Mouse (Mus musculus) liver, embryonic 14.5 days (tissue): ENCODE measurements around the gene Vwa7. TPM values are rescaled to one million over a fixed set of nuclear protein-coding genes. Genes with fewer than 3 reads are reported as not detected.

Experiments
- ATAC-seq: fragments of 200-750 bp; cut with Nextera tagmentation; 2 replicates; pipeline ENCODE4 v1.8.0; 2017; ENCODE audit warnings: moderate number of reproducible peaks, mild to moderate bottlenecking, moderate library complexity; ENCODE audit not compliant: insufficient read depth
- DNase-seq, 3 experiments: peaks; one replicate each; pipeline ENCODE4 v3.0.0-alpha.2; 2012 to 2013; ENCODE audit warnings: low read depth in 3 of 3, low spot score in 3 of 3
- H3K27ac ChIP-seq: fragments of 300-500 bp; sonication (generic); 2 replicates; pipeline ENCODE4 v1.5.1; 2014; ENCODE audit warnings: moderate library complexity, mild to moderate bottlenecking, control low read depth, inconsistent platforms
- H3K27me3 ChIP-seq: fragments of 300-500 bp; sonication (generic); 2 replicates; pipeline ENCODE4 v1.6.1; 2014; ENCODE audit warnings: mild to moderate bottlenecking, low read length, moderate library complexity; ENCODE audit not compliant: control insufficient read depth, insufficient read depth
- H3K36me3 ChIP-seq: fragments of 300-500 bp; sonication (generic); replicated peaks from 2 replicates; pipeline ENCODE4 v1.6.1; 2014; ENCODE audit warnings: low read depth; ENCODE audit not compliant: control insufficient read depth, insufficient read depth
- H3K4me1 ChIP-seq, 2 experiments: fragments of 200-500 bp in 1 of 2; fragments of 300-500 bp in 1 of 2; sonication (generic) in 1 of 2; replicated peaks; 2 replicates each; pipeline ENCODE4 v1.6.1; 2012 to 2014; ENCODE audit warnings: antibody characterized with exemption in 1 of 2, inconsistent platforms in 1 of 2, low read length in 1 of 2; ENCODE audit not compliant: control insufficient read depth in 2 of 2, insufficient read depth in 2 of 2
- H3K4me2 ChIP-seq: fragments of 300-500 bp; sonication (generic); 2 replicates; pipeline ENCODE4 v1.6.1; 2014; ENCODE audit warnings: low read depth, mild to moderate bottlenecking, control low read depth, moderate library complexity
- H3K4me3 ChIP-seq, 2 experiments: fragments of 200-500 bp in 1 of 2; fragments of 300-500 bp in 1 of 2; sonication (generic) in 1 of 2; 2 replicates each; pipeline ENCODE4 v1.5.1; 2012 to 2014; ENCODE audit warnings: low read depth in 2 of 2, low read length in 2 of 2, mild to moderate bottlenecking in 2 of 2, control low read depth in 1 of 2, inconsistent platforms in 1 of 2, moderate library complexity in 1 of 2; ENCODE audit not compliant: insufficient read depth in 1 of 2
- H3K9ac ChIP-seq: fragments of 300-500 bp; sonication (generic); replicated peaks from 2 replicates; pipeline ENCODE4 v1.6.1; 2014; ENCODE audit warnings: mild to moderate bottlenecking, control low read depth, moderate library complexity
- H3K9me3 ChIP-seq: fragments of 300-500 bp; sonication (generic); 2 replicates; pipeline ENCODE4 v1.6.1; 2016; ENCODE audit warnings: low read length, mixed read lengths; ENCODE audit not compliant: control insufficient read depth
- CTCF ChIP-seq: IDR thresholded peaks from 2 replicates; pipeline ENCODE4 v1.5.1; 2016; ENCODE audit warnings: antibody characterized with exemption, low read depth, control low read depth
- EP300 ChIP-seq: IDR thresholded peaks from 2 replicates; pipeline ENCODE4 v1.6.1; 2016; ENCODE audit warnings: antibody characterized with exemption, low read depth
- WGBS: fragments of 180-500 bp; shearing (Covaris S2); extraction: QIAGEN DNeasy Blood & Tissue Kit; methylation state at CpG from one replicate; pipeline ENCODE4 v1.1.7; 2014; ENCODE audit not compliant: insufficient replicate concordance; 5-methylcytosine and 5-hydroxymethylcytosine counted together
- polyA plus RNA-seq, 2 experiments: library from polyadenylated mRNA; depleted of rRNA in 1 of 2; stranded (reverse) in 1 of 2; unstranded in 1 of 2; fragments of >200 nt; fragmentation: Nextera tagmentation in 1 of 2; extraction: Ambion mirVana in 1 of 2; gene quantifications; 2 replicates each; pipeline versions ENCODE4 v1.2.1 to v1.2.3; 2012 to 2014

The Vwa7 gene
- polyA plus RNA-seq, 2 experiments: 0.18 TPM; not detected in 1

DNA sequence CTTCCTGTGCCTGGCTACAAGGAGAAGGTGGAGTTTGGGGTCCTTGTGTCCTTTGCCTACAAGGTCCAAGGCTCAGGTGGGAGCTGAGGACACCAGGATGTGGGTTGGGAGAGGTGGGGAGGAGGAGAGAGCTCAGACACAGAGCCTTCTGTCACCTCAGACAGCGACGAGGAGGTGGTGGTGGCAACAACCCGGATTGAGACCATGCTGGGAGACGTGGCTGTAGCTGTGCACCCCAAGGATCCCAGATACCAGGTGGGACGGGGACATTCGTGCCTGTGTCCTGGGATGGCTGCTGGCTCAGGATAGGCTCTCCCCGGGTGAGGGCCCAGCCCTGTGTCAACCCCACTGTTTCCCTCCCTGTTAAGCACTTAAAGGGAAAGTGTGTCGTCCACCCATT, 4.9 kb upstream of the Vwa7 start:
- Histone ChIP-seq H3K9ac (no peak overlapping the region), H3K4me1 (no peaks in the 10 kb centered on the region), H3K27me3 (no peaks in the 10 kb centered on the region), H3K4me3 (no peak overlapping the region), H3K27ac (no peak overlapping the region), H3K9me3 (no peaks in the 10 kb centered on the region), H3K4me2 (no peak overlapping the region), H3K36me3 (peaks cover 88% of the 10 kb centered on the region)
- 76% methylated on average over 8 of the region's 8 CpGs for WGBS
- ATAC-seq (no peak), DNase-seq (no peak)
- TF ChIP-seq CTCF (no peak), EP300 (no peak)

DNA sequence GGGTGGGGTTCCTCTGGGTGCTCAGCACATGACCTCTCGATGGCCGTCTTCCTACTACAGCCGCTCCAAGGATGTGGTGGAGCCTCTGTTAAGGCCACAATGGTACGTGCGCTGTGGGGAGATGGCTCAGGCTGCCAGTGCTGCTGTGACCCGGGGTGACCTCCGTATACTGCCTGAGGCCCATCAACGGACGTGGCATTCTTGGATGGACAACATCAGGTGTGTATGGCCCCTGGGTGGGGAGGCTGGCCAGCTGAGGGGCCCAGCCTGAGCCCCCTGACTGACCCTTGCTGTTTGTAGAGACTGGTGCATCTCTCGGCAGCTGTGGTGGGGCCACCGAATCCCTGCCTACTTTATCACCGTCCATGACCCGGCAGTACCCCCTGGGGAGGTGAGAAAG, 3.9 kb upstream of the Vwa7 start:
- Histone ChIP-seq H3K4me2 (no peak overlapping the region), H3K36me3 (peaks cover 85% of the 10 kb centered on the region), H3K27ac (no peak overlapping the region), H3K4me1 (no peaks in the 10 kb centered on the region), H3K9ac (no peak overlapping the region), H3K9me3 (no peaks in the 10 kb centered on the region), H3K27me3 (no peaks in the 10 kb centered on the region), H3K4me3 (no peak overlapping the region)
- TF ChIP-seq EP300 (no peak), CTCF (no peak)
- 84% methylated on average over 13 of the region's 13 CpGs for WGBS
- DNase-seq: no peak
- ATAC-seq: no peak

DNA sequence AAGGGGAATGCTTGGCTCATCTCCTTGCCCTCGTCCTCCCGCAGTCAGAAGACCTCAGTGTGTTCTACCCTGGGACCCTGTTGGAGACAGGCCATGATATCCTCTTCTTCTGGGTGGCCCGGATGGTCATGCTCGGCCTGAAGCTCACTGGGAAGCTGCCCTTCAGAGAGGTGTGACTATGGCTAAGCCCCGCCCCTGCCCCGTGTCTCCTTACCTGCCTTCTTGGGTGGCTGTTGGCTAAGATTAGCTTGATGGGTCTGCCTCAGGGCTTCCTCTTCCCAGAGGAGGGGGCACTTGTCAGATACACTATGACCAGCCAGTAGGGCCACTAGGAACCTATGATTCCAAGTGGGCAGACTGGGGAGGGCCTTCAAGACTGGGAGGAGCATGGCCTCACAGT, 3.2 kb upstream of the Vwa7 start:
- ATAC-seq (no peak), DNase-seq (no peak)
- Histone ChIP-seq H3K9me3 (no peaks in the 10 kb centered on the region), H3K4me1 (no peaks in the 10 kb centered on the region), H3K27me3 (no peaks in the 10 kb centered on the region), H3K27ac (no peak overlapping the region), H3K36me3 (peaks cover 78% of the 10 kb centered on the region), H3K4me3 (no peak overlapping the region), H3K4me2 (no peak overlapping the region), H3K9ac (no peak overlapping the region)
- TF ChIP-seq CTCF: no peak
- TF ChIP-seq EP300: no peak
- 74% methylated on average over 6 of the region's 6 CpGs for WGBS

DNA sequence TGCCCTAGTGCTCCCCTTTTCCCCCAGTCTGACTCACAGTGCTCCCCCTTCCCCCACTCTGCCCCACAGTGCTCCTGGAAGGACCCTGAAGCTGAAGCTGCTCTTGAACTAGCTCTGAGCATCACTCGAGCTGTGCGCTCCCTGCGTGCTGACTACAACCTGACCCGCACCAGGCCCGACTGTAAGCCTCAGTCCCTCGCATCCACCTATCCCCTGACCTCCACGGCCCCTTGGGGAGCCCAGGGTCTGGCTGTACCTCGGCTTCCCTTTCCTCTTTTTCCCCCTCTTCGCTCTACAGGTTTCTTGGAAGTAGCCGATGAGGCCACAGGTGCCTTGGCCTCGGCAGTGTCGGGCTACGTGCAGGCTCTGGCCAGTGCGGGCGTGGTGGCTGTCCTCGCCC, 1.1 kb upstream of the Vwa7 start:
- Histone ChIP-seq H3K27me3 (no peaks in the 10 kb centered on the region), H3K4me1 (no peaks in the 10 kb centered on the region), H3K4me3 (no peak overlapping the region), H3K9ac (no peak overlapping the region), H3K9me3 (no peaks in the 10 kb centered on the region), H3K36me3 (peaks cover 58% of the 10 kb centered on the region), H3K27ac (no peak overlapping the region), H3K4me2 (no peak overlapping the region)
- no peak for ATAC-seq
- TF ChIP-seq EP300: no peak
- no peak for TF ChIP-seq CTCF
- WGBS: 89% methylated on average over 16 of the region's 16 CpGs
- DNase-seq: no peak

DNA sequence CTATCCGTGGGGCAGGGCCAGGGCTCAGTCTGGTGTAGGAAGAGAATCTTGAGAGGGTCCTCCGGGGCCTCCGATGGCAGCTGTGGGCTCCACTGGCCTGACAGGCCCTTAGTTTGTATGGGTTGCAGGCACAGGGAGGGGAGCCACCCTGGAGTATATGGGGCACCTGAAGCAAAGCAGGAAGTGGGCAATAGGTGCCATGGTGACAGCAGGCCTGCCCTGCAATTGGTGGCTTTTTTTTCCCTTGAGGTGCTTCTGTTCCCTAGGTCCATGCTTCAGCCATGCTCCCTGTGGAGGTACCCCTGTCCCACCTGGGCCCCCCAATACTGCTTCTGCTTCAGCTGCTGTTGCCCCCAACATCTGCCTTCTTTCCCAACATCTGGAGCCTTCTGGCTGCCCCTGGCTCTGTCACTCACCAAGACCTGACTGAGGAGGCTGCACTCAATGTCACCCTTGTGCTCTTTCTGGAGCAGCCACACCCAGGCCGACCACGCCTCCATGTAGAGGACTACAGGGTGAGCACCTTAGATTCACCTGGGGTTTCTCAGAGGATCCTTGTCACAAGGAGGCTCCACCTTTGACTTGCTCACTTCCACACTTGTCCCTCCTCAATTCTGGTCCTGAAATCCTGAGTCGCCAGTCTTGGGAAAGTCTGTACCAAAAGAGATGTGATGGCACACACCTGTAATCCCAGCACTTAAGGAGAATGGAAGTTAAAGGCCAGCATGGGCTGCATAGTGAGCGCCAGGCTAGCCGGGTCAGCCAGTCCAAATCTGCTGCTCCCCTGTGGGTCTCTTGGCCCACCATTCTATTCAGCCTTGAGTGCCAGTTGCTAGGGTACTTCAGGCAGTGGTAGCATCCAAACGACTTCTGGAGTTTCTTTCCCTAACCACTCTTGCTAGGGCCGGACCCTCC, 669 bp downstream of the Vwa7 start:
- H3K27me3 ChIP-seq: no peaks in the 10 kb centered on the region
- peaks cover 9% of the 10 kb centered on the region in 2 experiments for H3K4me1 ChIP-seq
- peaks cover 41% of the 10 kb centered on the region for H3K36me3 ChIP-seq
- H3K4me3 ChIP-seq: no peak overlapping the region
- no peak for DNase-seq
- WGBS: 72% methylated on average over 10 of the region's 10 CpGs
- no peak for TF ChIP-seq CTCF
- TF ChIP-seq EP300: no peak
- H3K9ac ChIP-seq: no peak overlapping the region
- no peaks in the 10 kb centered on the region for H3K9me3 ChIP-seq
- no peak for ATAC-seq
- H3K4me2 ChIP-seq: no peak overlapping the region
- H3K27ac ChIP-seq: no peak overlapping the region
